Mouse (Mus musculus) ES-Bruce4 (cell line): ENCODE measurements at regions not wholly inside any gene's neighbourhood (a gene's known extent, or its start where the extent isn't known, plus 50 kb on each side); places are given as distances from the start of the nearest gene placed in this dataset.

Source experiments
- CTCF ChIP-seq: IDR thresholded peaks from one replicate; pipeline ENCODE4 v1.8.1; 2011; ENCODE audit warnings: low read depth, low read length
- EP300 ChIP-seq: IDR thresholded peaks from 2 replicates; pipeline ENCODE4 v1.6.1; 2011; ENCODE audit warnings: low read depth, low read length; ENCODE audit not compliant: insufficient read depth

- TF ChIP-seq CTCF = no peak
- TF ChIP-seq EP300 = no peak
These were observed 68.8 kb upstream of the Jak1 start for GRCm38 (mm10) chr4:101333868-101334267.
